Mouse (Mus musculus) lung, adult 18-20 months (tissue): ENCODE measurements at regions not wholly inside any gene's neighbourhood (a gene's known extent, or its start where the extent isn't known, plus 50 kb on each side); places are given as distances from the start of the nearest gene placed in this dataset.
"Not testable (repeated sequence)": the region's sequence is repeated elsewhere in the genome, so short reads cannot be mapped to it uniquely, and the experiment has no call there.

Experiments used
- DNase-seq, 2 experiments: peaks; one replicate each; pipeline ENCODE4 v3.0.0; 2022; ENCODE audit warnings: mixed read lengths in 2 of 2

- DNase-seq: no peak
Measured at GRCm38 (mm10) chrX:94785983-94786382, 61.6 kb downstream of the Zxdb start.

- peak in 1 of 2 experiments; percentile 26 for DNase-seq
Measured at GRCm38 (mm10) chrX:94788331-94788920, 64.1 kb downstream of the Zxdb start.

- not testable (repeated sequence) for DNase-seq
Measured at GRCm38 (mm10) chrX:94796845-94797244, 72.5 kb downstream of the Zxdb start.

- DNase-seq: not testable (repeated sequence)
Measured at GRCm38 (mm10) chrX:94797348-94798182, 73.2 kb downstream of the Zxdb start.

GRCm38 (mm10) chrX:94798183-94798619 is 73.8 kb downstream of the Zxdb start:
- DNase-seq: not testable (repeated sequence)

GRCm38 (mm10) chrX:94812760-94813159 is 88.4 kb downstream of the Zxdb start:
- DNase-seq: not testable (repeated sequence)

- peak; percentile 12 to 16 for DNase-seq
Measured at GRCm38 (mm10) chrX:94827524-94827923, 103.2 kb downstream of the Zxdb start.

GRCm38 (mm10) chrX:94844110-94844779 is 119.9 kb downstream of the Zxdb start:
- DNase-seq: not testable (repeated sequence)

GRCm38 (mm10) chrX:94849549-94849948 is 125.2 kb downstream of the Zxdb start:
- DNase-seq: not testable (repeated sequence)

GRCm38 (mm10) chrX:94857501-94857900 is 133.1 kb downstream of the Zxdb start:
- DNase-seq: no peak

- no peak for DNase-seq
Measured at GRCm38 (mm10) chrX:94857954-94858353, 133.6 kb downstream of the Zxdb start.

GRCm38 (mm10) chrX:94863123-94863522 is 138.8 kb downstream of the Zxdb start:
- no peak for DNase-seq

- peak; percentile 89 to 90 for DNase-seq
Measured at GRCm38 (mm10) chrX:94865531-94866502, 141.4 kb downstream of the Zxdb start.

GRCm38 (mm10) chrX:94883547-94883946 is 142.9 kb downstream of the Spin4 start:
- peak in 1 of 2 experiments; percentile 10 for DNase-seq
